Mouse (Mus musculus) brain, adult 2 months (tissue): ENCODE data around the gene Rngtt.
"Not testable (repeated sequence)": the region's sequence is repeated elsewhere in the genome, so short reads cannot be mapped to it uniquely, and the experiment has no call there.

Experiments used
- DNase-seq: peaks from one replicate; pipeline ENCODE4 v3.0.0; 2011; ENCODE audit warnings: low read depth, low spot score

Gene Rngtt

DNA sequence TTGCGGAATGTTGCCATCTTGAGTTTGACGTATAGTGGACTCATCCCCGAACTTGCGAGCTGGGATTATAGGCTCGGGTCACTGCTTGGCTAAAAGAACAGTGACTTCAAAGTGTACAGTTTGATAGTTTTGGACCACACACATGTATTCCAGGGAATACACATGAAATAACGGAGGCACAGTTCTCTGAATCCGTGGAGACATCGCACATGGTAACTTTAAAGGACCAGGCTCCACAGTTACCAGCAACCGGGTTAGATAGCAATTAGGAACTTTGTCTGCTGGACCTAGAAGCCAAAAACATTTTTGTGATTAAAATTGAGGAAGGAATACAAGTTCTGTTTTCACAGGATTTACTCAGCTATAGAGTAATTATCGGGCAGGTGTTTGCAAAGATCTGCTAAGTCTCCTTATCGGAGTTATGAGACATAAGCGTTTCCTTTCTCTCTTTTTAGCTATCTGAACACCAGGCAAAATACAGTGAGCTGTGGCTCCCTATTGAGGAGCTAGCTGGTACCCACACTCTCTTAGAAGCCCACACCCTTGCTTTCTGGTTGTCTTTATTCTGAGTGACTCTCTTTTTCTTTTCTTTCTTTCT lies 828 bp downstream of the Rngtt start:
- DNase-seq, result no peak

DNA sequence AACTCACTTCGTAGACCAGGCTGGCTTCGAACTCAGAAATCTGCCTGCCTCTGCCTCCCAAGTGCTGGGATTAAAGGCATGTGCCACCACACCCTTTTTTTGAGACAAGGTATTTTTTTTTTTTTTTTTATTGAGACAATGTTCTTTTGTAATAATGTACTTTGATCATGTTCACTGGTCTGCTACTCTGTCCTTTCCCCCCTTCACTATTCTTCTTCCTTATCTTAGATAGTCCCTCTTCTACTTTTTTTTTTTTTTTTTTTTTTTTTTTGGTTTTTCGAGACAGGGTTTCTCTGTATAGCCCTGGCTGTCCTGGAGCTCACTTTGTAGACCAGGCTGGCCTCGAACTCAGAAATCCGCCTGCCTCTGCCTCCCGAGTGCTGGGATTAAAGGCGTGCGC lies 4.0 kb downstream of the Rngtt start:
- not testable (repeated sequence) for DNase-seq

DNA sequence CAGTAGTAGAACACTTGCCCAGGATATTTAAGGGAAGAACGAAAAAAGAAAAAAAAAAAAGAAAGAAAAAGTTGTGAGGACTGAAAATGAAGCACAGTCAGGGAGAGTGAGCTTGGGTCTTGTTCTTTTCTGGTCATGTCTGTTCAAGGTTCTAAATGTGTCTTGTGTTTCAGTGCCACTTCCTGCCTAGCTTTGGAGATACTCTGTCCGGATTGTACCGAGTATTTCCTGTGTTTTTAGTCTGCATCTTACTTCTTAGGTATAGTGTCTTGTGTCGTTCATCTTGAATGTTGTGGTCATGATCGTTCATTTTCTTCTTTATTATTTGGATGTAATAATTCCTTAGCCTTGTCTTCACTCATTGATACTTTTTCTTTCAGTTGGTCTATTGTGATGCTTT lies 5.7 kb downstream of the Rngtt start:
- no peak for DNase-seq

DNA sequence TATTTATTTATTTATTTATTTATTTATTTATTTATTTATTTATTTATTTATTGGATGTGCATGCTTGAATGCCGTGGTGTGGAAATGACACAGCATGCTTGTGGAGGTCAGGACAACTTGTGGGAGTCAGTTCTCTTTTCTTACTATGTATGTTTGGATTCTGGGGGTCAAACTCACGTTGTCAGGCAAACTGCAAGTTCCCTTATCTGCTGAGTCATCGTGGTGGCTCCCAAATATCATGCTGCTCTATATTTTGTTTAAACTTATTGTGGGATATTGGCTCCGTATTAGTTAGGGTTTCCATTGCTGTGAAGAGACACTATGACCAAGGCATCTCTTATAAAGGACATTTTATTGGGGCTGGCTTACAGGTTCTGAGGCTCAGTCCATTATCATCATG lies 21.0 kb downstream of the Rngtt start:
- no peak for DNase-seq

DNA sequence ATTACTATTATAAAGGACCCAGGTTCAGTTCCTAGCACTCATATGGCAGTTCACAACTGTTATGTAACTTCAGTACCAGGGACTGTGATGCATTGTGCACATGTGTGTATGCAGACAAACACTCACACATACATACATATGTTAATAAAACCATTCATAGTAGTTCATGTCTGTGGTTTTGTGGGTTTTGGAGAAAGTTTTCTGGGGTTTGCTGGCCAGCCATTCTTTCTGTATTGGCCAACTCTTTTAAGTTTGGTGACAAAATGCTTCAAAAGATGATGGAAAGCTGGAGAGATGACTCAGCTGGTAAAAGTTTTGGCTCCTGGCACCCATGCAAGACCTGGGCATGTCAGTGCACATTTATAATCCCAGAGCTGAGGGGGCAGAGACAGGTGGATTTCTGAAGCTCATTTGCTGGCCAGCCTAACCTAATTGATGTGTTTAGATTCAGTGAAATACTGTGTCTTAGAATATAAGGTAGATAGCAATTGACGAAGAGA lies 22.9 kb downstream of the Rngtt start:
- DNase-seq, result no peak

DNA sequence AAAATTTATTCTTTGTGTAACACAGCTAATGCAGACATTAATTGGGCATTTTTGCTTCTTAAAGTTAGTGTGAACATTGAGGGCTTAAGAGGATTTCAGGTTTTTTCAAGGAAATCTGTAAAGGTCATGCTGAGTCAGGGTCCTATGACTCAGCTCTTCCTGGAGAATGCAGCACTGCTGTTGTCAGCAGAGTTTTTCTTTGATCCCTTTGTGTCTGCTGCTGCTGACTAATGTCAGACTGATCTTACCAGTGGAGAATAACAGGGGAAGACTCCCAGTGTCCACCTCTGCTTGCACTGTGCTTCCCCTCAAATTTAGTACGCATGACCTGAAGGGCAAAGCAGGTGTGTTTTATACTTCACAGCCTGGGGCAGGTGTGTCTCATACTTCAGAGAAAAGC lies 27.9 kb downstream of the Rngtt start:
- peak; percentile 65 for DNase-seq

DNA sequence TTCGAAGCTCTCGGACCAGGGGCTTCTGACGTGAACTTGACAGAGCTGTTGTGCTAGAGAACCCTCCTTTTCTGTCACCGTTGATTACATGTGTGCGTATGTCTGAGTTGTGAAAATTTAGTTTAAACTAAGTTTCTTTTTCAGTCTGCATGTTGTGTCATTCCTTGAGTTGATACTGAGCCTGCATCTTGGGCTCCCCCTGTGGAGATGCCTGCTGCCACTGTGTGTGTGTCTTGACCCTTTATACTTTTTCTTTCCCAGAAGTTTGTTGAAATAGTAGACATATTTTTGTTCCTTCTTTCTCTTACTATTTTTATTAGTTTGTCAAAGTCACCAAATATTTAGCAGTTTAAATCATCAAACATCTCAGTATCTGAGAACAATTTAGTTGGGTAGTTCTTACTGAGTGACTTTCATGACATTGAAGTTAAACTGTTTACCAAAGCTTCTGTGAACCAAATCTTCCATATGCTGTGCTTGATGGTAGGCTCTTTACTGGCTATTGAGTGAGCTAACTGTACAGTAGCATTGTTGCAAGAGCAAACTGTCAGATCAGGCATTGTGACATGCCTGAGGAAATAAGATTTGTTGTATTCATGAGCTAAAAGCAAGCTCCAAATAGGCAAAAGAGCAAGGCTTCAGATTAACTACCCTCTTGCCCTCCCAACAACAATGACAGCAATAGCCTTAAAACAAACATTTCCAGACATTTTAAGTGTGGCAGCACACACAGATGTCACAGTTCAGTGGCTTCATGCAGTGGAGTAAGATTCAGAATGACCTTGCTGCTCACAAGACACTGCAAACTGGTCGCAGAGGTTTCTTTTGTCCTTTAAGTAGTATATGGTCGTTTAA lies 33.0 kb downstream of the Rngtt start:
- no peak for DNase-seq

DNA sequence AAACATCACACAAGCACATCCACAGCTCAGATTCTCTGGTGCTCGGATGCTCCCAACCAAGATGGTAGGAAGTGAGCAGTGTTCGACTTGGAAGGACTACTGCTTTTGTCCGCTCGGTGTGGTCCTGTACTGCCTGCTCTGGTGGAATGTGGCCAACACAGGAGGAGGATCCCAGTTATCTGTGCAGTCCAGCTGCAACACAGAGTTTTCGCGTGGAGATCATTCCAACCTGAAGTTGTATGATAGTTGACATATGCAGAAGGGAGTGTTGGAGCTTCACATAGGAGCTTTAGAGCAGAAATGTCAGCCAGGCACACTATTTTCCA lies 33.6 kb downstream of the Rngtt start:
- DNase-seq, result no peak

DNA sequence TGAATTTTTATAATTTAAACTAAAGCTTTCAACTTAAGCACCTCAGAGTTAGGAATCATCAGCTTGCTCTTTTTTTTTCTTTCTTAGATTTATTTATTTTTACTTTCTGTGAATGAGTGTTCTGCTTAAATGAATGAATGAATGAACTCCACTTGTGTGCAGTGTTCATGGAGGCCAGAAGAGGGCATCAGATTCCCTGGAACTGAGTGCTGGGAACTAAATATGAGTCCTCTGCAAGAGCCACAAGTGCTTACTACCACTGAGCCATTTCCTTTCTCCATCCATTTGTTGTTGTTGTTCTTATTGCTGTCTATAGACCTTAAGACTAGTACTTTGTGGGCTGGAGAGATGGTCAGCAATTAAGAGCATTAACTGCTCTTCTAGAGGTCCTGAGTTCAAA lies 53.3 kb downstream of the Rngtt start:
- DNase-seq, result no peak

DNA sequence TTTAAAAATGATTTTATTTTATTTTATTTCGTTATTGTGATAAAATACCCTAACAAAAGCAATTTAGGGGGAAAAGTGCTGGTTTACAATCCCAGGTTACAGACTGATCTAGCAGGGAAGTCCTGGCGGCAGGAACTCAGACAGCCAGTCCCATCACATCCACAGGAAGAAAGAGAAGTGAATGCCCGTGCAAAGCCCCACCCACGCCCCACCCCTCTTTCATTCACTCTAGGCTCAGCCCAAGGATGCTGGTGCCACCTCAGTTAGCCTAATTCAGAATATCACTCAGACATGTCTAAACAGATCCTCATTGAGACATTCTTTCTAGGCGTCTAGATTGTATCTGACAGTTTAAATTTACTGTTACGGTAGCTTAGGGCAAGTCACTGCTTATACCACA lies 64.8 kb downstream of the Rngtt start:
- DNase-seq, result no peak

DNA sequence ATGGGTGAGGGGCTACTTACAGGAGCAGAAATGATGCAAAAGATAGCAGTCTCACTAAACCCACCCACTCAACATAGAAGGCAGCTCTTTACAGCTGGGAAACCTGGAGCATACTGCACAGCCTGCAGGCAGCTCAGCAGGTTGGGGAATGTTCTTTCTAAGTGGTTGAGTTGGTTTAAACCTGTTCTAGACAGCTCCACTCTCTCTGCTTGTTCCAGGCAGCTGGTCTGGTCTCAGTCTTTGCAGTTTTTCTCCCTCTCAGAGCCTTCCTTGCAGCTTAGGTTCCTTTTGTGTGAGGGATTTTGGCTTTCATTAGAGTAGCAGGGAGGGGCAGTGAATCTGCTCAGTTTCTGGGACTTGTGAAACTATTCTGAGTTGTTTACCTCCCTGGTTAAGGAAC lies 67.5 kb downstream of the Rngtt start:
- no peak for DNase-seq

DNA sequence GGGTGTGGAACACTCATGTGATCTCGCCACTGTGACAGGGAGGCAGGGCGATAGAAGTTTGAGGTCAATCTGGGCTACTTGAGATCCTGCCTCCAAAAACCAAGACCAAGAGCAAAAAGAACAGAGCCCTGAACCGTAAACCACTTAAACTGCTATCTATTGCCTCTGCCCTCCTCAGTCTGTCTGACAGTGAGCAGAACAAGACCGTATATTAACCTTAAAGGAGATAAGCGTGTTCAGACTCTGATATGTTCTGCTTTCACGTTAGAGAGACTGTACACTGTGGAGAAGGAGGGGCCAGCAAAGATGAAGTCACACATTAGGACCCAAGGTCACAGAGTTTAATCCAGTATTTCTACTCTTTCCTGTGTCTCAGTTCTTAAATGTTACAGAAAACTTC lies 68.8 kb downstream of the Rngtt start:
- no peak for DNase-seq

DNA sequence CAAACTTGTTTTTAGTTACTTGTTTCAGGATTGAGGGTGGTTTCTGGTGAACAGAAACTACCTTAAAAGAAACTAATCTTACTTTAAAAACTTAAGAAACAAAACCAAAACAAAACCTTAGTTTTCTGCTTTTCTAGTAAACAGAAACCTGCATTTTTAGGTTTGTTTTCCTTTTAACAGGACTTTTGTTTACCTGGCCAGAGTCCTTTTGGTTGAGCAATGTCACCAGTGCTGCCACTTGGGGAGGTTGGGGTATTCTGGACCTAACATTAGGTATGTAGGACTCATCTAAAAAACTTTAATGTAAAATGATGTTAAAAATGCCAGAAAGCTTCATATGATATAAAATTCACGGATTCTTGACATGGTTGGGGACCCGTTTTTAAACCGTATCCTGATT lies 78.8 kb downstream of the Rngtt start:
- DNase-seq, result no peak

DNA sequence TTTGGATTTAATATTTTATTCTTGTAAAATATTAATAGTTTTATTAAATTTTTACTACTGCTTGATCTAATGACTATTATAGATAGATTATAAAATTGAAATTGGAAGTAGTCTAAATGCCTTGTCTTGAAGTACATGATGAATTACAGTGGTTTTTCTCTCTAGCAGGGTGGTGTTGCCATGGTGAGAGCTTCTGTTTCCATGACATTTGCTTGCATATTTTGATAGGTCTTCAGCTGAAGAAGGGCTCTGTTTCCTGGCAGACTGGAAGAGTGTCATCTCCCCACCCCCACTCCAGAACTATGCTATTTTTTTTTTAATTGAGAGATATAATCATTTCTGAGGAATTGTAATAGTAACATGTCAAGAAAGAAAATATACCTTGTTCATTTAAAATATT lies 80.5 kb downstream of the Rngtt start:
- DNase-seq, result peak; percentile 79

DNA sequence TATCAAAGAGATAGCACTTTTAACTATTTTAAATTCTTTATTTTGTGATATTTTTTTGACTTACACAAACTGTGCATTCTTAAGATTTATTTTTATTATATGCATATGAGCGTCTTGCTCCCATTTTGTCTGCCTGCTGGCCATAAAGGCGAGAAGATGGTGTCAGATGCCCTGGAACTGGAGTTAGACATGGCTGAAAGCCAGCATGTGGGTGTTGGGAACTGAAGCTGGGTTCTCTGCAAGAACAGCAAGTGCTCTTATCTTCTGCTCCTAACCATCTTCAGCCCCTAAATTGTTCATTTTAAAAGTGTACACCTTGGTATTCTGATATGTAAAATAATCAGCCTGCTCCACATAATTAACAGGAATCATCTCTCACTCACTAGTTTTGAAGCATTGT lies 83.3 kb downstream of the Rngtt start:
- DNase-seq, result peak; percentile 76

DNA sequence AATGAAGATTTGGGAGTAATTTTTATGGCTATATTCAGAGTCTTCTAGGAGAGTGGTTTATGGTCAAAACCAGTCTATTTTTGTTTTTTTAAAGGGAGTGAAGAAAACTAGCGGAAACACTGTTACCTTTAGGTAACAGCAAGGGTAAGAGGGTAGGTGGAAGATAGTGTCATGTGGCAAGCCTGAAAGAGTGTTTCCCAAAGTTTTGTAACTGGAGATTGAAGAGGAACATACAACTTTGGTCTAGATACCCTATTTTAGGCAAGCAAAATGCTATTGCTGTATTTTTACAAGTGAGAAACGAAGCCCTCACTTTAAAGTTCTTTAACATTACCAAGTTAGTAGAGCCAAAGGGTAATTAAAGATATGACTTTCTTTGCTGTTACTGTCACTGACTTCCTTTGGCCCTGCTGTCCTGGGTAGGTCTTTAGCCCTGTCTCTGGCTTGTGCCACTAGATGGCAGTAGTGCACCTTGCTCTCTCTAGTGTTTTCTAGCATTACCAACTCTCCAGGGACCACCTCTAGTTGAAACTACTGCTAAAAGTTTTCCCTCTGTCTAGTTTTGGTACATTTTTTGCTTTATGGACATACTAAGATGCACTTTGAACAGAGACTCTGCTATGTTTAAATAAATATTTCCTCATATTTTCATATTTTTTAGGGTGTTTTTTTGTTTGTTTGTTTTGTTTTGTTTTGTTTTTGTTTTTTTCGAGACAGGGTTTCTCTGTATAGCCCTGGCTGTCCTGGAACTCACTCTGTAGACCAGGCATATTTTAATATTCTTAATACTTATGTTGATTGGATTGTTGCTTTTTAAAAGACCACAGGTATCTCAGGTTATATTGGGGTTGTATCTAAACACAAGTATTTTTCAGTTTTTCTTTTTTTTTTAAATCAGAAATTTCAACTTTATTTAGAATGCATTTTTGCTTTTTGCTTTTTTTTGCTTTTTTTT lies 86.4 kb downstream of the Rngtt start:
- DNase-seq, result peak; percentile 93

DNA sequence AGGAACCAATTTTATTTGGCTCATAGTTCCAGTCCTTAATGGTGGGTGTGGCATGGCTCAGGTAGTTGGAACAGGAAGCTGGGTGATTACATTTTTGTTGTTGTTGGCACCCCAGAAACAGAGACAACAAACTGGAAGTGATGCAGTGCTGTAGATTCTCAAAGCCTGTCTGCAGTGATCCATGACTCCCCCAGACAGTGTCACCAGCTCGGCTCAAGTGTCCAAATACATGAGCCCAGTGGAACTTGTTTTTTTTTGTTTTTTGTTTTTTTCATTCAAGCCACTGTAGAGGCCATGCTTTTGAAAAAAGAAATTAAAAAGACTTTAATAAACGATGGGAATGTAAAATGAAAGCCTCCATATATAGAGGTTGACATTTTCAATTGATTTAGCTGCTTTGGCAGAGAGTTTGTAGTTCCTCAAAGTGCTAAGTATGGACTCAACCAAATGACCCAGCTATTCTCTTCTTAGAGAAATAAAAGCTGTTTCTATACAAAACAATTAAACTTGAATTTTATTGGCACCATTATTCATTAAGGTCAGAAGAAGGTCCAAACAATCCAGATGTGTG lies 95.7 kb downstream of the Rngtt start:
- DNase-seq, result no peak

DNA sequence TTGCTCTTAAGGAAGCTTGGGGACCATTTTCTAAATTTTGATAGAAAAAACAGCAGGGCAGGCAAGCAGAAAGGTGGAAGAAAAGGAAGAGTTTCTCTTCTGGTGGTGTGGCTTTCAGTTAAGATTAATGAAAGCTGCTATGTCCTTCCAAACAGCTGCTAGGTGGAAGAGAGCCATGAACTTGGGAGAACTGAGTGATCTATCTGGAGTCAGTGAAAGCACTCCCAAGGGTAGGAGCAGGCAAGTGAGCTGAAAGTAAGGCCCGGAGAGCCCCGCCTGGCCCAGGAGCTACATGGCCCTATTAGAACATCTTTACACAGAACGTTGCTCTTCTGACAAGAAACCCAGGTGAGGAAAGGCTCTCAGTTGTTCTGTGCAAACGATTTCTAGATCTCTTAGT lies 103.7 kb downstream of the Rngtt start:
- DNase-seq, result no peak

DNA sequence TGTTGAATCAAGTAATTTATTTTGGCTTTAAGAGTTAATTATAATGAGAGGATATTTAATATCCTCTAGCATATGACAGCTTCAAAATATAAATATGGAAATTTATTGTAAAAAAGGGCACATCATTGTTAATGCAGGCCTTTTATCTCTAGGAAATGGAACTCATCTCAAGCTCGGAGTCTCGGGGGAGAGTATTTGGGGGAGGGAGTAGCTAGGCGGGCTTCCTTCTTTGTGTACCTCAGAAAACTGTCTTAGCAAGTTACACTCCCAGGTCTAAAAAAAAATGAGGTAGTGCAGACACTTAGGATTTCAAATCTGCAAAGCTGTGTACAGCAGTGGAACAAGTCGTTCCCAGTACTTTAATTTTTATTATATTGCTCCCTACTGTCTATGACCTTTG lies 104.7 kb downstream of the Rngtt start:
- no peak for DNase-seq

DNA sequence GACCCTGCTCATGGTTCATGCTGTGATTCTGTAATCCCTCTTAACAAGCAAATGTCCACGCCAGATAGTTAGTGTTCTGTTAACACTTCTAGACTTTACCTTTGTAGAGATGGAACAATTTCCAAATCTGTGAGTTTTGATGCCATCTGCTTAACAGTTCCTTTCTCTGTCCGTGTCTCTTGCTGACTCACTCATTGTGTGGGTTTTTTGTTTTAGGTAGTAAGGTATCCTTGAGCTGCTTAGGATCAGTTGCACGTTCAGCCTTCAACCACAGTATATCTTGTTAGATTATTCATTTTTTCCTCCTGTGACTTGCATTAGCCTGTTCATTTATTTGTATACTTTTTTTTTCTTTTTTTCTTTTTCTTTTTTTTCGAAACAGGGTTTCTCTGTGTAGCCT lies 107.3 kb downstream of the Rngtt start:
- DNase-seq, result peak; percentile 34

DNA sequence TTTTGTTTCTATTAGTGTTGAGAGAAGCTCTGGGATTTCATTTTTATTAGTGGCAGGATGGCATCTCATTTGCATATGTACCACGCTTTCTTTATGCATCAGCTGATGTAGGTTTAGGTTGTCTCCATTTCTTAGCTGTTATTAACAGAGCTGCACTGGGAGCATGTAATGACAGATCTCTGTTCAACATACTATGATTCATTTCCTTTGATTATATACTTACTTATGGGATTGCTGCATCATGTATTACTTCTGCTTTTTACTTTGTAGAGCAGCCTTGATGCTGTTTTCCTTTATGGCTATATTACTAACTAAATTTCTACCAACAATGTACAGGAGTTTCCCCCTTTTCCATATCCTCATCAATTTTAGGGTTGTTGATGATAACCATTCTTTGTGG lies 109.5 kb downstream of the Rngtt start:
- no peak for DNase-seq

DNA sequence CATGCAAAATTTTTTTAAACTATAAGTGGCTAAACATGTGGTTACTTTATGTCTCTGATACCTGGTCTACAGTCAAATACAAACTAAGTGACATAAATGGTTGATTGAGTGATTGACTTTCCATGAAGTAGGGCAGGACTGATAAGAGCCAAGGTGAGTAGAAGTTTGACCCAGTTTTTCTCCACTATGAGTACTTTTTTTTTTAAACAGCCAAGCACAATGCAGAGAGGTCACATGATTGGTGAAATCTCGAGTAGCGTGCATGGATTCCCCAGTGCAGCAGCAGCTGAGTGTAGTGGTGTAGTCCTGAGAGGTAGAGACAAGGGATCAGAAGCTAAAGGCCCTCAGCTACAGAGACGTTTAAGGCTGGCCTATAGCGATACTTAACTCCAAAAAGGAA lies 118.7 kb downstream of the Rngtt start:
- DNase-seq, result no peak
